ENCODE assay signal across 8 mouse cellular contexts in the genomic region with DNA sequence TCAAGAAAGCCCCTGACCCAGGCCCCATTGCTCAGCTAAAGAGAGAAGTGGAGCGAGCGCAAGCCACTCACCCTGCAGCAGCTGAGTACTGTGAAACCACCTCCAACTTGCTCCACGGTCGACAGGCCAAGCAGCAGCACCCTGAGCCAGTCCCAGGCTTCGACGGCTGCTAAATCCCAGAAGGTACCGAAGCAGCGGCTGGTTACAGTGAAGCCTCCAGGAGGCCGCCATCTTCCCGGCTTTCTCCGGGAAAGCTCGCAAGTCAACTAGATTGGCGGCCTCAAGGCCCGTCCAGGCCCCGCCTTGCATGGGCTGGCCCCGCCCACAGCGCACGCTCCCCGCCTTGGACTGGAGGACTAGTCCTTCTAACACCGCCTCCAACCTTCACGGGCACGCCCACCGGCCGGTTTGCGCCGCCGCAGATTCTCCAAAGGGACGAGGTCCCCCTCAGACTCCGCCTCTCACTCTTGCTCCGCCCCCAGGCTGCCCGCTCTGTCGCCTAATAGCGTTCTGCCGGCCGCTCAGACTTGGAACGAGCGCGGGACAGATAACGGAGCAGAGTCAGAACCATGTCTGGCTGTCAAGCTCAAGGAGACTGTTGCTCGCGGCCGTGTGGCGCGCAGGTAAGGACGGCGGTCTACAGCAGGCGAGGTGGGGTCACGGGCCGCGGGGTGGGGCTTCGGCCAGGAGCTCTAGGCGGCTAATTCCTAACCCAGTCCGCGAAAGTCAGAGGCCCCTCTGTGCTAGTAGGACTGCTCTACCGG. TPM values are rescaled to one million over a fixed set of nuclear protein-coding genes. Genes with fewer than 3 reads are reported as not detected.
DNase-seq lines count a peak whose midpoint lies in the region; ATAC-seq and TF ChIP-seq lines count a peak whose summit lies in the region.

Pdhx (minus strand) TSS at position 295 of the 764 bp plus-strand sequence.
Apip (plus strand) TSS at position 457 of the 764 bp plus-strand sequence.

- H3K27ac ChIP-seq in gastrocnemius, adult 2 months, result peak within 1 kb of the TSS; percentile 94
- peak within 1 kb of the TSS; percentile 91 for H3K27ac ChIP-seq in hindbrain, postnatal 0 days
- H3K27ac ChIP-seq in left cerebral cortex, adult 2 months, result peak within 1 kb of the TSS; percentile 83

- no peak for TF ChIP-seq CTCF in gastrocnemius, adult 2 months (IDR thresholded peaks at IDR 0.05)
- peak; percentile 2; the same call in 1 of the 2 replicates for TF ChIP-seq CTCF in hindbrain, postnatal 0 days (IDR thresholded peaks at IDR 0.05; ENCODE audit: low read depth)
- TF ChIP-seq CTCF in left cerebral cortex, adult 2 months (IDR thresholded peaks at IDR 0.05), result no peak

- H3K4me3 ChIP-seq in gastrocnemius, adult 2 months, result peak within 1 kb of the TSS; percentile 83
- peak within 1 kb of the TSS; percentile 84 for H3K4me3 ChIP-seq in hindbrain, postnatal 0 days (ENCODE audit: low read length)
- H3K4me3 ChIP-seq in left cerebral cortex, adult 2 months, result peak within 1 kb of the TSS; percentile 69

- no peaks in the 10 kb centered on the region for H3K9me3 ChIP-seq in hindbrain, postnatal 0 days (ENCODE audit: low read length)

- no peaks in the 10 kb centered on the region for H3K36me3 ChIP-seq in hindbrain, postnatal 0 days (ENCODE audit: insufficient read depth, low read length)

- peaks cover 6% of the 10 kb centered on the region for H3K4me1 ChIP-seq in hindbrain, postnatal 0 days (ENCODE audit: insufficient read depth, low read length)

- H3K27me3 ChIP-seq in hindbrain, postnatal 0 days (ENCODE audit: insufficient read depth, low read length), result no peaks in the 10 kb centered on the region

- intact Hi-C loops in gastrocnemius, adult 2 months (cut with DNase I), result no loop called here
- intact Hi-C loops in left cerebral cortex, adult 2 months (cut with DNase I), result loop anchor here (10.0 kb wide), 1 partner anchor 479 kb away; no protein-coding TSS in a partner anchor

- ATAC-seq in common myeloid progenitor, adult 5-6 weeks (replicated peaks; ENCODE audit: low read depth, poor library complexity, severe bottlenecking), result peak; percentile 95
- ATAC-seq in hindbrain, postnatal 0 days, result peak; percentile 100
- peak; percentile 95 for ATAC-seq in megakaryocyte, adult 5-6 weeks (ENCODE audit: poor library complexity, severe bottlenecking)

- H3K4me2 ChIP-seq in hindbrain, postnatal 0 days (ENCODE audit: low read depth, low read length), result peak within 1 kb of the TSS; percentile 57

- whole genome bisulfite sequencing in hindbrain, postnatal 0 days, result under 1% methylated on average over 55 of the region's 55 CpGs

- DNase-seq in ZHBTc4 (ENCODE audit: low read depth, low spot score), result peak; percentile 100
- DNase-seq in gastrocnemius, adult 2 months, result peak; percentile 100
- DNase-seq in hindbrain, postnatal 0 days (ENCODE audit: low spot score), result peak; percentile 100
- peak; percentile 99 to 100 for DNase-seq in left cerebral cortex, adult 2 months (ENCODE audit: extremely low spot score in 1 of 2, low spot score in 2 of 2)
- peak; percentile 100 for DNase-seq in right cerebral cortex, adult 2 months (ENCODE audit: low spot score in 2 of 2)
- peak; percentile 100 for DNase-seq in urinary bladder, postnatal 14 days (ENCODE audit: low spot score)

- H3K9ac ChIP-seq in hindbrain, postnatal 0 days (replicated peaks; ENCODE audit: low read length), result peak within 1 kb of the TSS; percentile 83

RNA-seq across cellular contexts. Expression of gene Pdhx, which starts in this region (rescaled TPM):
- 21.5 and 37.1 TPM in 2 replicates for total RNA-seq in common myeloid progenitor, adult 5-6 weeks (2017)
- total RNA-seq in gastrocnemius, adult 2 months (2021), result 100 to 1,000 TPM in 1 of 2 experiments, 10 to 100 TPM in 1; 69.0 to 104 TPM
- total RNA-seq in hindbrain, postnatal 0 days (2014; rRNA removed), result 47.2 and 59.6 TPM in 2 replicates
- 66.5 and 67.0 TPM in 2 replicates for polyA plus RNA-seq in hindbrain, postnatal 0 days (2015; fragmentation: Nextera tagmentation; extraction: Ambion mirVana)
- 10 to 100 TPM; 56.4 to 58.7 TPM for total RNA-seq in left cerebral cortex, adult 2 months (2021)
- total RNA-seq in megakaryocyte, adult 5-6 weeks (2015), result 13.5 and 16.8 TPM in 2 replicates
- total RNA-seq in megakaryocyte, adult 5-6 weeks (2017), result 20.6 and 23.9 TPM in 2 replicates

RNA-seq across cellular contexts. Expression of gene Apip, which starts in this region (rescaled TPM):
- total RNA-seq in common myeloid progenitor, adult 5-6 weeks (2017), result 27.4 and 52.7 TPM in 2 replicates
- 10 to 100 TPM; 36.0 to 50.7 TPM for total RNA-seq in gastrocnemius, adult 2 months (2021)
- 11.9 and 19.8 TPM in 2 replicates for total RNA-seq in hindbrain, postnatal 0 days (2014; rRNA removed)
- 40.6 and 42.1 TPM in 2 replicates for polyA plus RNA-seq in hindbrain, postnatal 0 days (2015; fragmentation: Nextera tagmentation; extraction: Ambion mirVana)
- total RNA-seq in left cerebral cortex, adult 2 months (2021), result 10 to 100 TPM; 18.8 to 25.9 TPM
- total RNA-seq in megakaryocyte, adult 5-6 weeks (2015), result 40.9 and 41.2 TPM in 2 replicates
- 16.2 and 24.6 TPM in 2 replicates for total RNA-seq in megakaryocyte, adult 5-6 weeks (2017)

Comparison
In these comparisons a context has a peak if more than half of its experiments do, and no peak if none do; other contexts are left out.
1. Peak in every context shown above with its lines: DNase-seq, ATAC-seq, H3K4me3 ChIP-seq and H3K27ac ChIP-seq.